In the genomic region with DNA sequence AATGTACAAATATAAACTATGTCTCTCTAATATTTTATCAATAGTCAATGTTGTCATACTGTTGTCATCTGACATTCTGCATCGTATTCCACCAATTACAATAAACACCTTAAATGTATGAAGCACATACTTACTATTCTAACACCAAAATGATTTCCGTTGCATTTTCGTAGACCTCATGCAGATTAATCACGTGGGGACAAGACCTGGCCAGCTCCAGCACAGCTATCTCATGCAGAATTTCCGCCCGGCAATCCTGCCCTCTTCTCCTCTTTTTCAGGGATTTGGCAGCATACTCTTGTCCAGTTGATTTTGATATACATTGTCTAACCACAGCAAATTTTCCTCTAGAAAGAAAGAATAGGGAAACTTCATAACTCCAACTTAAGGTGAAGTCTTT, we compare ENCODE assay signal across 16 mouse cellular contexts.
"Had no signal": no experiment of that assay in that cellular context is flagged by ENCODE, and none has a peak within 500 bp of the region (broad histone marks: within the 10 kb centered on the region; RNA-seq: fewer than 3 reads in every experiment).

No protein-coding gene starts in this region.

- H3K4me3 ChIP-seq: neural tube, embryonic 13.5 days; neural tube, embryonic 15.5 days; stomach, embryonic 15.5 days had no signal

- H3K4me1 ChIP-seq: neural tube, embryonic 13.5 days; neural tube, embryonic 15.5 days; stomach, embryonic 15.5 days had no signal

- H3K9ac ChIP-seq: neural tube, embryonic 13.5 days; neural tube, embryonic 15.5 days; stomach, embryonic 15.5 days had no signal

- H3K9me3 ChIP-seq: neural tube, embryonic 13.5 days; neural tube, embryonic 15.5 days; stomach, embryonic 15.5 days had no signal

- H3K27ac ChIP-seq: neural tube, embryonic 13.5 days; neural tube, embryonic 15.5 days; stomach, embryonic 15.5 days; stomach, postnatal 0 days had no signal

- H3K4me2 ChIP-seq: neural tube, embryonic 13.5 days; neural tube, embryonic 15.5 days; stomach, embryonic 15.5 days had no signal

- H3K36me3 ChIP-seq: neural tube, embryonic 13.5 days; neural tube, embryonic 15.5 days; stomach, embryonic 15.5 days had no signal

- H3K27me3 ChIP-seq: neural tube, embryonic 13.5 days; neural tube, embryonic 15.5 days; stomach, embryonic 15.5 days had no signal

- DNase-seq: retina, postnatal 1 day; right cerebral cortex, adult 18-20 months; right cerebral cortex, postnatal 14 days; right cerebral cortex, postnatal 25 days; right cerebral cortex, postnatal 4 days; spleen, adult 18-20 months; thymus, adult 18-20 months; thymus, adult 2 months; thymus, postnatal 14 days; thymus, postnatal 25 days; thymus, postnatal 36 days; thymus, postnatal 4 days had no signal
